Mouse (Mus musculus) intestine, embryonic 15.5 days (tissue): ENCODE data around the gene Olfr312. TPM values are rescaled to one million over a fixed set of nuclear protein-coding genes. Genes with fewer than 3 reads are reported as not detected.
"Not testable (repeated sequence)": the region's sequence is repeated elsewhere in the genome, so short reads cannot be mapped to it uniquely, and the experiment has no call there.

Source experiments
- ATAC-seq: fragments of 200-750 bp; cut with Nextera tagmentation; 2 replicates; pipeline ENCODE4 v1.8.0; 2017; ENCODE audit warnings: moderate TSS enrichment, moderate library complexity
- H3K27ac ChIP-seq: fragments of 300-500 bp; sonication (generic); 2 replicates; pipeline ENCODE4 v1.5.1; 2015; ENCODE audit warnings: mild to moderate bottlenecking, inconsistent platforms
- H3K27me3 ChIP-seq: fragments of 300-500 bp; sonication (generic); replicated peaks from 2 replicates; pipeline ENCODE4 v1.6.1; 2015; ENCODE audit warnings: inconsistent platforms
- H3K36me3 ChIP-seq: fragments of 300-500 bp; sonication (generic); 2 replicates; pipeline ENCODE4 v1.6.1; 2015; ENCODE audit warnings: inconsistent platforms
- H3K4me1 ChIP-seq: fragments of 300-500 bp; sonication (generic); replicated peaks from 2 replicates; pipeline ENCODE4 v1.6.1; 2015; ENCODE audit warnings: inconsistent platforms
- H3K4me2 ChIP-seq: fragments of 300-500 bp; sonication (generic); replicated peaks from 2 replicates; pipeline ENCODE4 v1.6.1; 2015; ENCODE audit warnings: mild to moderate bottlenecking, inconsistent platforms
- H3K4me3 ChIP-seq: fragments of 300-500 bp; sonication (generic); replicated peaks from 2 replicates; pipeline ENCODE4 v1.5.1; 2015; ENCODE audit warnings: inconsistent platforms
- H3K9ac ChIP-seq: fragments of 300-500 bp; sonication (generic); 2 replicates; pipeline ENCODE4 v1.6.1; 2015; ENCODE audit warnings: inconsistent platforms
- H3K9me3 ChIP-seq: fragments of 300-500 bp; sonication (generic); 2 replicates; pipeline ENCODE4 v1.6.1; 2016; ENCODE audit warnings: inconsistent platforms
- WGBS: fragments of 180-500 bp; shearing (Covaris S2); methylation state at CpG from one replicate; pipeline ENCODE4 v1.1.7; 2015; 5-methylcytosine and 5-hydroxymethylcytosine counted together
- polyA plus RNA-seq: library from polyadenylated mRNA; unstranded; fragments of >200 nt; fragmentation: Nextera tagmentation; extraction: Ambion mirVana; gene quantifications from 2 replicates; pipeline ENCODE4 v1.2.1, GENCODE M21; 2015

Gene Olfr312
- polyA plus RNA-seq, 1 experiment from 2014 or later: not detected

- H3K4me3 ChIP-seq: no peak overlapping the region
- H3K4me1 ChIP-seq: peaks cover 12% of the 10 kb centered on the region
- H3K36me3 ChIP-seq: no peaks in the 10 kb centered on the region
- 23% methylated on average over 2 of the region's 2 CpGs for WGBS
- H3K4me2 ChIP-seq: 0 out of 2 replicates have a peak overlapping the region, but pooled peaks have one; percentile 28
- no peaks in the 10 kb centered on the region for H3K27me3 ChIP-seq
- H3K9ac ChIP-seq: no peak overlapping the region
- H3K27ac ChIP-seq: peak overlapping the region; percentile 72
- peak; percentile 83 for ATAC-seq
- H3K9me3 ChIP-seq: no peaks in the 10 kb centered on the region
Measured at GRCm38 (mm10) chr11:58804393-58804792, 24.6 kb upstream of the Olfr312 start.

GRCm38 (mm10) chr11:58812001-58812400 lies 17.0 kb upstream of the Olfr312 start:
- H3K27me3 ChIP-seq: no peaks in the 10 kb centered on the region
- no peaks in the 10 kb centered on the region for H3K36me3 ChIP-seq
- no peak for ATAC-seq
- WGBS: 6% methylated on average over 1 of the region's 1 CpGs
- H3K27ac ChIP-seq: no peak overlapping the region
- H3K9me3 ChIP-seq: no peaks in the 10 kb centered on the region
- no peaks in the 10 kb centered on the region for H3K4me1 ChIP-seq
- no peak overlapping the region for H3K4me2 ChIP-seq
- H3K4me3 ChIP-seq: no peak overlapping the region
- H3K9ac ChIP-seq: no peak overlapping the region

DNA sequence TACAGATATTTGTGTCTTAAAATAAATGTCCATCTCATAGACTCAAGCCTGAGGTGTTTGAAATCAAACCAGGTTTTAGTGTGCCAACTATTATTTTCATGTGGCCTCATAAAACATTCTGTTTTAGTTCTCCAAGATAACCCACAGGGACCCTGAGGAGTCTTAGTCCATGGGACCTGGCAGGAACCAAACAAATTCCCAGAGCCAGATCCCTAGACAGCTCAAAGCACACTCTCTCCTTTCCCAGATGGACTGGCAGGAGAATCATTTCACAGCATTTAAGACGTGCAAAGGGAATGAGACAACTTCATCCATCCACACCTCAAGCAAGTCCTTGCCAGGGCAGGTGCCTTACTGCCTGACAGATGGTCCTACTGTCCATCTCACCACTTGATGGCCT lies 14.3 kb upstream of the Olfr312 start, which contains the start of gene Olfr313:
Olfr313 (plus strand) TSS at position 301 of the 400 bp plus-strand sequence.
- H3K9me3 ChIP-seq, H3K27me3 ChIP-seq, H3K27ac ChIP-seq, H3K4me1 ChIP-seq, H3K9ac ChIP-seq, H3K36me3 ChIP-seq, H3K4me3 ChIP-seq, ATAC-seq, H3K4me2 ChIP-seq: not testable (repeated sequence)
- WGBS: 48% methylated on average over 1 of the region's 1 CpGs

GRCm38 (mm10) chr11:58815676-58816075 lies 13.4 kb upstream of the Olfr312 start:
- H3K27ac ChIP-seq: no peak overlapping the region
- 63% methylated on average over 1 of the region's 1 CpGs for WGBS
- H3K27me3 ChIP-seq: no peaks in the 10 kb centered on the region
- H3K36me3 ChIP-seq: no peaks in the 10 kb centered on the region
- no peaks in the 10 kb centered on the region for H3K9me3 ChIP-seq
- no peak overlapping the region for H3K4me3 ChIP-seq
- H3K9ac ChIP-seq: no peak overlapping the region
- H3K4me2 ChIP-seq: no peak overlapping the region
- H3K4me1 ChIP-seq: no peaks in the 10 kb centered on the region
- ATAC-seq: no peak

- Histone ChIP-seq H3K27me3 (no peaks in the 10 kb centered on the region), H3K4me2 (no peak overlapping the region), H3K4me3 (no peak overlapping the region), H3K9me3 (no peaks in the 10 kb centered on the region), H3K27ac (no peak overlapping the region), H3K9ac (no peak overlapping the region), H3K36me3 (no peaks in the 10 kb centered on the region), H3K4me1 (no peaks in the 10 kb centered on the region)
- ATAC-seq: no peak
- 84% methylated on average over 3 of the region's 3 CpGs for WGBS
Measured at GRCm38 (mm10) chr11:58829764-58830163, 727 bp downstream of the Olfr312 start.

GRCm38 (mm10) chr11:58832541-58832940 lies 3.5 kb downstream of the Olfr312 start:
- H3K36me3 ChIP-seq, H3K9me3 ChIP-seq: not testable (repeated sequence)
- 74% methylated on average over 3 of the region's 3 CpGs for WGBS

DNA sequence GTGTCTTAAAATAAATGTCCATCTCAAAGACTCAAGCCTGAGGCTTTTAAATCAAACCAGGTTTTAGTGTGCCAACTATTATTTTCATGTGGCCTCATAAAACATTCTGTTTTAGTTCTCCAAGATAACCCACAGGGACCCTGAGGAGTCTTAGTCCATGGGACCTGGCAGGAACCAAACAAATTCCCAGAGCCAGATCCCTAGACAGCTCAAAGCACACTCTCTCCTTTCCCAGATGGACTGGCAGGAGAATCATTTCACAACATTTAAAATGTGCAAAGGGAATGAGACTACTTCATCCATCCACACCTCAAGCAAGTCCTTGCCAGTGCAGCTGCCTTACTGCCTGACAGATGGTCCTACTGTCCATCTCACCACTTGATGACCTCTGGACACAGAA lies 9.9 kb downstream of the Olfr312 start, which contains the start of gene Olfr311:
Olfr311 (plus strand) TSS at position 301 of the 400 bp plus-strand sequence.
- not testable (repeated sequence) for H3K9me3 ChIP-seq, H3K9ac ChIP-seq, ATAC-seq, H3K4me3 ChIP-seq, H3K27ac ChIP-seq, H3K36me3 ChIP-seq, H3K27me3 ChIP-seq, H3K4me2 ChIP-seq, H3K4me1 ChIP-seq

More at GRCm38 (mm10) chr11:58832541-58832940, 3.5 kb downstream of the Olfr312 start:
- H3K4me2 ChIP-seq, H3K4me1 ChIP-seq, H3K4me3 ChIP-seq, H3K27me3 ChIP-seq, ATAC-seq, H3K9ac ChIP-seq, H3K27ac ChIP-seq: not testable (repeated sequence)

DNA sequence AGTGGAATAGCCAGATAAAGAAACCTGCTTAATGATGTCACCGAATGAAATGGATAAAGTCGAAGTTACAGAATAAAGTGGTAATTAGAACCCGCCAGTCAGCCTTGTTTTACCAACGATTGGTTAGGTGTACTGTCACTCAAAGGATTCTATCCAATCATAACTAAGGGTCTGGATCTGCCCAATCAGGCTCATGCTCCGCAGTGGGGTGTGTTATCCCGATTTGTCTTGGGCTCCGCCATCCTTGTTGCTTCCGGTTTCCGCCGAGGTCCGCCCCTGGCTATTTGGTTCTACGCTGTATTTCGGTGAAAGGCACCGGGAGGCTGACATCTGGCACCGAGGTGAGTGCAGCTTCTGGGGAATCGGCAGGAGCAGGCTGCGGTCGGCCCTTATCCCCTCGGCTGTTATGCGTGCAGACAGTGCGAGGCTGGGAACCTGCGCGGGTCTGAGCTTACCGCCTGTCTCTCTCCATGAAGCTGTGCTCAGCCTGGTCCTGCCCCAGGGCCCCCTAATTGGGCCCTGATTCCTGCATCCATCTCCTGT lies 18.0 kb downstream of the Olfr312 start, which contains the start of gene Gm12258:
Gm12258 (plus strand) TSS at position 240 of the 543 bp plus-strand sequence.
- H3K9me3 ChIP-seq: no peaks in the 10 kb centered on the region
- H3K4me2 ChIP-seq: peak within 1 kb of the TSS; percentile 81
- peak; percentile 100 for ATAC-seq
- H3K4me3 ChIP-seq: peak within 1 kb of the TSS; percentile 85
- H3K27ac ChIP-seq: peak within 1 kb of the TSS; percentile 23; the same call in 1 of the 2 replicates
- no peaks in the 10 kb centered on the region for H3K27me3 ChIP-seq
- WGBS: under 1% methylated on average over 24 of the region's 24 CpGs
- H3K9ac ChIP-seq: peak within 1 kb of the TSS; percentile 88
- H3K4me1 ChIP-seq: peaks cover 4% of the 10 kb centered on the region
- 0 out of 2 replicates have a peak, but pooled peaks cover 12% of the 10 kb centered on the region for H3K36me3 ChIP-seq

DNA sequence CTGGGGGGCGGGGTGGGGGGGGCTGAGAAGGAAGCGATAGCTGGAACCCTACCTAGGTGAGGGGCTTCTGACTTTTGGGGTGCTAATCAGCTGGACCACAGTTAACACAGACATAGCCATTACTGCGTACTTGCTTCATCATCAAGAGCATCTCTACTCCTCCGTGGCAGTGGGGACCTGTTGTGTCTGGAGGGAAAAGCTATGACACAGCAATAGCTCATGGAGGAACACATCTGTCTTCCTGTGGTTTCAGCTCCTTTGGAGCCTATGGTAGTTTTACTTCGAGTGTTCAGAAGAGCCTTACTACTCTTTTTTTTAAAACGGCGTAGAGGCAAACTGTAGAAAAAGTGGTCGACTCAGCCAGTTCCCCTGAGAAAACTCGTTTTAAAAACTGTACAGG lies 18.6 kb downstream of the Olfr312 start:
- Histone ChIP-seq H3K9me3 (no peaks in the 10 kb centered on the region), H3K4me3 (peak overlapping the region; percentile 85), H3K36me3 (0 out of 2 replicates have a peak, but pooled peaks cover 12% of the 10 kb centered on the region), H3K4me2 (peak overlapping the region; percentile 81), H3K4me1 (peaks cover 4% of the 10 kb centered on the region), H3K9ac (peak overlapping the region; percentile 88), H3K27me3 (no peaks in the 10 kb centered on the region), H3K27ac (no peak overlapping the region)
- 0 out of 2 replicates have a peak, but pooled peaks have one; percentile 10 for ATAC-seq
- 41% methylated on average over 9 of the region's 9 CpGs for WGBS

GRCm38 (mm10) chr11:58849731-58850130 lies 20.7 kb downstream of the Olfr312 start:
- Histone ChIP-seq H3K27ac (no peak overlapping the region), H3K4me2 (no peak overlapping the region), H3K4me1 (peaks cover 4% of the 10 kb centered on the region), H3K9me3 (no peaks in the 10 kb centered on the region), H3K4me3 (no peak overlapping the region), H3K27me3 (no peaks in the 10 kb centered on the region), H3K9ac (no peak overlapping the region), H3K36me3 (0 out of 2 replicates have a peak, but pooled peaks cover 12% of the 10 kb centered on the region)
- 63% methylated on average over 2 of the region's 2 CpGs for WGBS
- no peak for ATAC-seq

DNA sequence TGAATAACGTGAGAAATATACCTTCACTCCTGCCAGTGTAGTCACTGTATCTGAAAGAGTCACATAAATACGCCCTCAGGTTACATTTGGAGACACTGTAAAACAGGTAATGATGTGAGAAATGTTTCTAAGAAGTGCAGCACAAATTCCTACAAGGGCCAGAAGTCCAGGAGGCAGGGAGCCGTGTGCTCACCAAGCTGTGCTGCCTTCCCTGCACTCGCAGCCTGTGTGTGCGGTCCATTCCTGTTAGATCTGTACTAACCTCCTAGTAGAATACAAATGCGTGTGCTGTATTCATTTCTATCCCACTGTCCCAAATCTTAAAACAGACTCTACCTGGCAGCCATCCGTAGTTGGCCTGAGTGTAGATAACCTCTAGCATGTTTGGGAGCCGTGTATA lies 31.7 kb downstream of the Olfr312 start:
- peaks cover 45% of the 10 kb centered on the region for H3K36me3 ChIP-seq
- no peaks in the 10 kb centered on the region for H3K4me1 ChIP-seq
- H3K27ac ChIP-seq: no peak overlapping the region
- H3K27me3 ChIP-seq: no peaks in the 10 kb centered on the region
- H3K4me2 ChIP-seq: no peak overlapping the region
- no peak overlapping the region for H3K9ac ChIP-seq
- no peak overlapping the region for H3K4me3 ChIP-seq
- no peaks in the 10 kb centered on the region; the same call in 1 of the 2 replicates for H3K9me3 ChIP-seq
- ATAC-seq: no peak
- WGBS: 96% methylated on average over 8 of the region's 8 CpGs

DNA sequence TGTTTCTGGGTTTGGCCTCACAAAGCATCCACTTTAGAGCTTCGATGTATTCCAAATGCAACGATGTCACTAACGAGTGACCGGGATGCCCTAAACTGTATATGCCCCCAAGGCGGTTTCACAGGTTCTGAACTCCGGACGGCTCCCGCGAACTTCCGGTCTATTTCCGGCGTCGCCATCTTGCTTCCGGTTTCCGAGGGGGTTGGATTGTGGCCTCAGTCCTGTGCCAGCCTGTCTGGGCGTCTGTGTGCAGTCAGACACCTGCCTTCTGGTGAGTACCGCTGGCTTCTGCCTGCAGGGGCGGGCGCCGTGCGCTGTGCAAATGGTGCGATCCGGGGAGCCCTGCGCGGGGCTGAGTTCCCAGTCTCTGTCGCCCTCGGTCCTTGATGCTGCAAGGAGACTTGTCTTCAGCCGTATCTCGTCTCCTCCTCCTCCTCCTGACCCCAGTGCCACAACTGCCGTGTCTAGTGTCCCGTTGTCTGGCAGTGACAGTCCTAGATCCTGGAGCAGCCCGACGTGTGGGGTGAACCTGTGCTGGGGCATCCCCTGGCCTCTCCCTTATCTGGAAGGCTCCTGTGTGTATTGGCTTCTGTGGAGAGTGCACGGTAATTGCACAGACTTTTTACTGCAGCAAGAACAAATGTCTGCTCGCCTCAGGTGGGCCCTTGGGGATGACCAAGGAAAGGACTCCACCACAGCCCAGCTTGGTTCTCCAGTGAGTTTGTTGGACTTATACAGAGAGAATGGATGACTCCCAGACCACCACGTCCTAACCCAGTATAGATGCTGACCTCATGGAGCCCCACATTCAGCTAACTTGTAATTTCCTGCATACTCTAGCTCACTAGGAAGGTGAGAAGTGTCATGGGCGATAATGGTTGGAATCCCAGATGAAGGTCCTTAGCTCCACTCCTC lies 38.3 kb downstream of the Olfr312 start, which contains the start of gene 2810021J22Rik:
2810021J22Rik (plus strand) TSS at position 178 of the 915 bp plus-strand sequence.
- H3K9me3 ChIP-seq: no peaks in the 10 kb centered on the region
- peak within 1 kb of the TSS; percentile 80 for H3K4me3 ChIP-seq
- peaks cover 11% of the 10 kb centered on the region; the same call in 1 of the 2 replicates for H3K4me1 ChIP-seq
- no peaks in the 10 kb centered on the region for H3K36me3 ChIP-seq
- peak within 1 kb of the TSS; percentile 74 for H3K9ac ChIP-seq
- H3K27ac ChIP-seq: peak within 1 kb of the TSS; percentile 90
- H3K4me2 ChIP-seq: peak within 1 kb of the TSS; percentile 74
- 3% methylated on average over 37 of the region's 37 CpGs for WGBS
- no peaks in the 10 kb centered on the region for H3K27me3 ChIP-seq
- peak; percentile 95 for ATAC-seq
